Mouse (Mus musculus) kidney, adult 11 months (tissue): Measurements from ENCODE around the gene Tbca.

Experiments
- DNase-seq: peaks from one replicate; pipeline ENCODE4 v3.0.0; 2022

Gene Tbca

GRCm38 (mm10) chr13:94788771-94789649 lies at the start of gene Tbca:
TSS of gene Tbca (plus strand) at chr13:94788910.
- peak; percentile 77 for DNase-seq

GRCm38 (mm10) chr13:94745176-94745575 lies 43.5 kb upstream of the Tbca start:
- DNase-seq, result no peak

GRCm38 (mm10) chr13:94765852-94766251 lies 22.9 kb upstream of the Tbca start:
- DNase-seq, result no peak

GRCm38 (mm10) chr13:94768460-94769154 lies 20.1 kb upstream of the Tbca start:
- no peak for DNase-seq

- DNase-seq, result no peak
These were observed 19.6 kb upstream of the Tbca start for GRCm38 (mm10) chr13:94769155-94769470.

- DNase-seq, result no peak
These were observed 1.8 kb upstream of the Tbca start for GRCm38 (mm10) chr13:94786866-94787265.

- no peak for DNase-seq
These were observed 6.0 kb downstream of the Tbca start for GRCm38 (mm10) chr13:94794689-94795088.

GRCm38 (mm10) chr13:94803480-94804057 lies 14.9 kb downstream of the Tbca start:
- DNase-seq, result no peak

- DNase-seq, result no peak
These were observed 17.8 kb downstream of the Tbca start for GRCm38 (mm10) chr13:94806315-94807179.

- no peak for DNase-seq
These were observed 19.9 kb downstream of the Tbca start for GRCm38 (mm10) chr13:94808596-94808995.

GRCm38 (mm10) chr13:94809724-94810123 lies 21.0 kb downstream of the Tbca start:
- DNase-seq, result no peak

- no peak for DNase-seq
These were observed 22.7 kb downstream of the Tbca start for GRCm38 (mm10) chr13:94811451-94811850.

GRCm38 (mm10) chr13:94813770-94814169 lies 25.1 kb downstream of the Tbca start:
- DNase-seq, result no peak

GRCm38 (mm10) chr13:94820516-94820915 lies 31.8 kb downstream of the Tbca start:
- DNase-seq, result peak; percentile 33

- no peak for DNase-seq
These were observed 32.2 kb downstream of the Tbca start for GRCm38 (mm10) chr13:94820956-94821355.

GRCm38 (mm10) chr13:94826389-94826788 lies 37.7 kb downstream of the Tbca start:
- DNase-seq, result no peak

GRCm38 (mm10) chr13:94826986-94827385 lies 38.3 kb downstream of the Tbca start:
- no peak for DNase-seq

GRCm38 (mm10) chr13:94827847-94828246 lies 39.1 kb downstream of the Tbca start:
- DNase-seq, result no peak

GRCm38 (mm10) chr13:94838047-94838720 lies 49.5 kb downstream of the Tbca start:
- no peak for DNase-seq

- no peak for DNase-seq
These were observed 50.1 kb downstream of the Tbca start for GRCm38 (mm10) chr13:94838756-94839337.

- DNase-seq, result no peak
These were observed 54.5 kb downstream of the Tbca start for GRCm38 (mm10) chr13:94843236-94843635.

GRCm38 (mm10) chr13:94847870-94848269 lies 59.2 kb downstream of the Tbca start:
- no peak for DNase-seq
